Mouse (Mus musculus): ENCODE data around the gene Sorcs3. TPM values are rescaled to one million over a fixed set of nuclear protein-coding genes. Genes with fewer than 3 reads are reported as not detected.

The Sorcs3 gene
- polyA plus RNA-seq, 1 experiment from 2014 or later, result 0.48 TPM

GRCm38 (mm10) chr19:48703763-48704162 lies 497.9 kb downstream of the Sorcs3 start:
- Histone ChIP-seq H3K27me3 (replicated peaks; ENCODE audit: control insufficient read depth, insufficient read depth, low read length) (no peaks in the 10 kb centered on the region), H3K36me3 (ENCODE audit: control insufficient read depth, insufficient read depth, low read length) (no peaks in the 10 kb centered on the region), H3K4me1 (replicated peaks; ENCODE audit: control insufficient read depth, insufficient read depth, low read length) (no peaks in the 10 kb centered on the region), H3K9me3 (ENCODE audit: control insufficient read depth, low read length) (no peaks in the 10 kb centered on the region), H3K27ac (ENCODE audit: low read depth, low read length) (no peak overlapping the region), H3K4me3 (ENCODE audit: low read depth, low read length) (no peak overlapping the region), H3K4me2 (no peak overlapping the region), H3K9ac (ENCODE audit: low read depth, low read length) (no peak overlapping the region)
- WGBS, result 79% methylated on average over 2 of the region's 2 CpGs
- DNase-seq (ENCODE audit: low spot score) (no peak), ATAC-seq (replicated peaks; ENCODE audit: low FRiP score) (no peak)

- Histone ChIP-seq H3K4me3 (ENCODE audit: low read depth, low read length) (no peak overlapping the region), H3K9ac (ENCODE audit: low read depth, low read length) (no peak overlapping the region), H3K27me3 (replicated peaks; ENCODE audit: control insufficient read depth, insufficient read depth, low read length) (no peaks in the 10 kb centered on the region), H3K36me3 (ENCODE audit: control insufficient read depth, insufficient read depth, low read length) (no peaks in the 10 kb centered on the region), H3K9me3 (ENCODE audit: control insufficient read depth, low read length) (no peaks in the 10 kb centered on the region), H3K4me2 (no peak overlapping the region), H3K27ac (ENCODE audit: low read depth, low read length) (no peak overlapping the region), H3K4me1 (replicated peaks; ENCODE audit: control insufficient read depth, insufficient read depth, low read length) (no peaks in the 10 kb centered on the region)
- 24% methylated on average over 1 of the region's 1 CpGs for WGBS
- ATAC-seq (replicated peaks; ENCODE audit: low FRiP score) (no peak), DNase-seq (ENCODE audit: low spot score) (no peak)
Measured at GRCm38 (mm10) chr19:48706267-48706923, 500.6 kb downstream of the Sorcs3 start.

GRCm38 (mm10) chr19:48706924-48707320 lies 501.1 kb downstream of the Sorcs3 start:
- H3K4me2 ChIP-seq, result no peak overlapping the region
- no peaks in the 10 kb centered on the region for H3K4me1 ChIP-seq (replicated peaks; ENCODE audit: control insufficient read depth, insufficient read depth, low read length)
- no peaks in the 10 kb centered on the region for H3K9me3 ChIP-seq (ENCODE audit: control insufficient read depth, low read length)
- H3K9ac ChIP-seq (ENCODE audit: low read depth, low read length), result no peak overlapping the region
- no peak overlapping the region for H3K27ac ChIP-seq (ENCODE audit: low read depth, low read length)
- no peaks in the 10 kb centered on the region for H3K27me3 ChIP-seq (replicated peaks; ENCODE audit: control insufficient read depth, insufficient read depth, low read length)
- H3K4me3 ChIP-seq (ENCODE audit: low read depth, low read length), result no peak overlapping the region
- 66% methylated on average over 1 of the region's 1 CpGs for WGBS
- DNase-seq (ENCODE audit: low spot score) (no peak), ATAC-seq (replicated peaks; ENCODE audit: low FRiP score) (no peak)
- H3K36me3 ChIP-seq (ENCODE audit: control insufficient read depth, insufficient read depth, low read length), result no peaks in the 10 kb centered on the region

- no peak overlapping the region for H3K9ac ChIP-seq (ENCODE audit: low read depth, low read length)
- no peaks in the 10 kb centered on the region for H3K36me3 ChIP-seq (ENCODE audit: control insufficient read depth, insufficient read depth, low read length)
- 74% methylated on average over 6 of the region's 6 CpGs for WGBS
- no peaks in the 10 kb centered on the region for H3K9me3 ChIP-seq (ENCODE audit: control insufficient read depth, low read length)
- H3K4me3 ChIP-seq (ENCODE audit: low read depth, low read length), result no peak overlapping the region
- DNase-seq (ENCODE audit: low spot score) (no peak), ATAC-seq (replicated peaks; ENCODE audit: low FRiP score) (no peak)
- H3K4me2 ChIP-seq, result no peak overlapping the region
- H3K4me1 ChIP-seq (replicated peaks; ENCODE audit: control insufficient read depth, insufficient read depth, low read length), result no peaks in the 10 kb centered on the region
- H3K27me3 ChIP-seq (replicated peaks; ENCODE audit: control insufficient read depth, insufficient read depth, low read length), result no peaks in the 10 kb centered on the region
- no peak overlapping the region for H3K27ac ChIP-seq (ENCODE audit: low read depth, low read length)
Measured at GRCm38 (mm10) chr19:48725851-48726419, 520.1 kb downstream of the Sorcs3 start.

GRCm38 (mm10) chr19:48727048-48727447 lies 521.2 kb downstream of the Sorcs3 start:
- Histone ChIP-seq H3K27me3 (replicated peaks; ENCODE audit: control insufficient read depth, insufficient read depth, low read length) (no peaks in the 10 kb centered on the region), H3K4me2 (no peak overlapping the region), H3K9ac (ENCODE audit: low read depth, low read length) (no peak overlapping the region), H3K4me3 (ENCODE audit: low read depth, low read length) (no peak overlapping the region), H3K9me3 (ENCODE audit: control insufficient read depth, low read length) (no peaks in the 10 kb centered on the region), H3K4me1 (replicated peaks; ENCODE audit: control insufficient read depth, insufficient read depth, low read length) (no peaks in the 10 kb centered on the region), H3K36me3 (ENCODE audit: control insufficient read depth, insufficient read depth, low read length) (no peaks in the 10 kb centered on the region), H3K27ac (ENCODE audit: low read depth, low read length) (no peak overlapping the region)
- no peak for DNase-seq (ENCODE audit: low spot score)
- no peak for ATAC-seq (replicated peaks; ENCODE audit: low FRiP score)
- WGBS, result 77% methylated on average over 3 of the region's 3 CpGs

- Histone ChIP-seq H3K27ac (ENCODE audit: low read depth, low read length) (no peak overlapping the region), H3K4me2 (no peak overlapping the region), H3K4me1 (replicated peaks; ENCODE audit: control insufficient read depth, insufficient read depth, low read length) (no peaks in the 10 kb centered on the region), H3K4me3 (ENCODE audit: low read depth, low read length) (no peak overlapping the region), H3K36me3 (ENCODE audit: control insufficient read depth, insufficient read depth, low read length) (no peaks in the 10 kb centered on the region), H3K27me3 (replicated peaks; ENCODE audit: control insufficient read depth, insufficient read depth, low read length) (no peaks in the 10 kb centered on the region), H3K9me3 (ENCODE audit: control insufficient read depth, low read length) (no peaks in the 10 kb centered on the region), H3K9ac (ENCODE audit: low read depth, low read length) (no peak overlapping the region)
- ATAC-seq (replicated peaks; ENCODE audit: low FRiP score) (no peak), DNase-seq (ENCODE audit: low spot score) (no peak)
- WGBS, result 84% methylated on average over 5 of the region's 5 CpGs
Measured at GRCm38 (mm10) chr19:48727601-48728000, 521.8 kb downstream of the Sorcs3 start.

- Histone ChIP-seq H3K4me2 (no peak overlapping the region), H3K27ac (ENCODE audit: low read depth, low read length) (no peak overlapping the region), H3K36me3 (ENCODE audit: control insufficient read depth, insufficient read depth, low read length) (no peaks in the 10 kb centered on the region), H3K4me1 (replicated peaks; ENCODE audit: control insufficient read depth, insufficient read depth, low read length) (no peaks in the 10 kb centered on the region), H3K9me3 (ENCODE audit: control insufficient read depth, low read length) (no peaks in the 10 kb centered on the region), H3K4me3 (ENCODE audit: low read depth, low read length) (no peak overlapping the region), H3K27me3 (replicated peaks; ENCODE audit: control insufficient read depth, insufficient read depth, low read length) (no peaks in the 10 kb centered on the region), H3K9ac (ENCODE audit: low read depth, low read length) (no peak overlapping the region)
- 87% methylated on average over 10 of the region's 10 CpGs for WGBS
- ATAC-seq (replicated peaks; ENCODE audit: low FRiP score) (no peak), DNase-seq (ENCODE audit: low spot score) (no peak)
Measured at GRCm38 (mm10) chr19:48731731-48732130, 525.9 kb downstream of the Sorcs3 start.

- no peaks in the 10 kb centered on the region for H3K4me1 ChIP-seq (replicated peaks; ENCODE audit: control insufficient read depth, insufficient read depth, low read length)
- no peak overlapping the region for H3K4me3 ChIP-seq (ENCODE audit: low read depth, low read length)
- 78% methylated on average over 4 of the region's 4 CpGs for WGBS
- no peak overlapping the region for H3K4me2 ChIP-seq
- no peaks in the 10 kb centered on the region for H3K36me3 ChIP-seq (ENCODE audit: control insufficient read depth, insufficient read depth, low read length)
- no peak for ATAC-seq (replicated peaks; ENCODE audit: low FRiP score)
- no peaks in the 10 kb centered on the region for H3K27me3 ChIP-seq (replicated peaks; ENCODE audit: control insufficient read depth, insufficient read depth, low read length)
- DNase-seq (ENCODE audit: low spot score), result no peak
- no peaks in the 10 kb centered on the region for H3K9me3 ChIP-seq (ENCODE audit: control insufficient read depth, low read length)
- no peak overlapping the region for H3K9ac ChIP-seq (ENCODE audit: low read depth, low read length)
- no peak overlapping the region for H3K27ac ChIP-seq (ENCODE audit: low read depth, low read length)
Measured at GRCm38 (mm10) chr19:48734370-48734769, 528.5 kb downstream of the Sorcs3 start.

GRCm38 (mm10) chr19:48737554-48737953 lies 531.7 kb downstream of the Sorcs3 start:
- no peak overlapping the region for H3K27ac ChIP-seq (ENCODE audit: low read depth, low read length)
- H3K36me3 ChIP-seq (ENCODE audit: control insufficient read depth, insufficient read depth, low read length), result no peaks in the 10 kb centered on the region
- H3K27me3 ChIP-seq (replicated peaks; ENCODE audit: control insufficient read depth, insufficient read depth, low read length), result no peaks in the 10 kb centered on the region
- no peaks in the 10 kb centered on the region for H3K4me1 ChIP-seq (replicated peaks; ENCODE audit: control insufficient read depth, insufficient read depth, low read length)
- DNase-seq (ENCODE audit: low spot score) (no peak), ATAC-seq (replicated peaks; ENCODE audit: low FRiP score) (no peak)
- 56% methylated on average over 2 of the region's 2 CpGs for WGBS
- no peak overlapping the region for H3K4me2 ChIP-seq
- no peak overlapping the region for H3K9ac ChIP-seq (ENCODE audit: low read depth, low read length)
- H3K4me3 ChIP-seq (ENCODE audit: low read depth, low read length), result no peak overlapping the region
- H3K9me3 ChIP-seq (ENCODE audit: control insufficient read depth, low read length), result no peaks in the 10 kb centered on the region

Measured in liver, embryonic 11.5 days (tissue).